Mouse (Mus musculus): ENCODE measurements around the gene Elk3. TPM values are rescaled to one million over a fixed set of nuclear protein-coding genes. Genes with fewer than 3 reads are reported as not detected.

Gene Elk3
- polyA plus RNA-seq, 1 experiment from 2014 or later = 49.1 TPM

- Histone ChIP-seq H3K9ac (ENCODE audit: low read depth, low read length) (peak overlapping the region; percentile 92), H3K4me2 (replicated peaks; ENCODE audit: low read depth, low read length) (peak overlapping the region; percentile 83), H3K27ac (ENCODE audit: low read depth, low read length) (peak overlapping the region; percentile 96), H3K4me3 (ENCODE audit: low read length) (peak overlapping the region; percentile 85), H3K4me1 (ENCODE audit: control insufficient read depth, insufficient read depth, low read length) (peaks cover 21% of the 10 kb centered on the region; the same call in 1 of the 2 replicates), H3K27me3 (ENCODE audit: control insufficient read depth, insufficient read depth, low read length) (no peaks in the 10 kb centered on the region), H3K9me3 (ENCODE audit: control insufficient read depth, low read length) (no peaks in the 10 kb centered on the region), H3K36me3 (ENCODE audit: control insufficient read depth, insufficient read depth, low read length) (no peaks in the 10 kb centered on the region; the same call in 1 of the 2 replicates)
- ATAC-seq (ENCODE audit: low FRiP score, low TSS enrichment) = peak; percentile 61
- under 1% methylated on average over 43 of the region's 43 CpGs for WGBS
Measured at GRCm38 (mm10) chr10:93309934-93310621, 857 bp downstream of the Elk3 start.

DNA sequence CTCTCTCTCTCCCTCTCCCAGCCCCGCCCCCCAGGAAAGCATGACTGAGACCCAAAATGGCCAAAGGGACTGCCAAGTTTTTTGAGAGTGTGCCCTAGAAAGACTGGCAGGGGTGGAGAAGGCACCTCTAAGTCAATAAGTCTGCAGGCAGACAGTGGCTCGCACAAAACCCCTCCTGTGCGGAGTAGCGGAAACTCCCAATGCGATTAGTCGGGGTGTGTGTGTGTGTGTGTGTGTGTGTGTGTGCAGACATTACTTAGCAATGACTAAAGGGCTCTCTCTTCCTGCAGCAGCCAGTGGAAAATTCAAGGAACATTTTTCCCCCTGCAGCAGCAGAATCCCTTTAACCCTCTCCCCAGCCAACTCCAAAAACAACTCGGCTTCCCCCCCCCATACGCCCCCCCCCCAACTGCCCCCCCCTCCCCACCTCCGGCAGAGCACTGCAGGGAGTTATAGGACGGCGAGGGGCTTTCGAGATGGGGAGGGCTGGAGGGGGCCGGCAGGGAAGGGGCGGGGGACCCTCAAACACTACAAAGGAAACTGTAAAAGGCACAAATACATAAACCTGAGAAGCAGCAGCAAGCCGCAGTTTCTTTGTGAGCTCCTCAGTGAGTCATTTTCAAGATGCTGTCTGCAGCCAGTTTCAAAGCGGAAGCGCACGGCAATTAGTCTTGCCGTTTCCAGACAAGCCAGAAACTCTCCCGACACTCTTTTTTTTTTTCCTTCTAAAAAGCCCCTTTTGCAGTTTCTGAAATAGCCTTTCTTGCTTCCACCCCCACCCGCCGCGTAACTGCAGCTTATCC is 1.6 kb downstream of the Elk3 start:
- H3K36me3 ChIP-seq (ENCODE audit: control insufficient read depth, insufficient read depth, low read length) = no peaks in the 10 kb centered on the region; the same call in 1 of the 2 replicates
- peak overlapping the region; percentile 83 for H3K4me2 ChIP-seq (replicated peaks; ENCODE audit: low read depth, low read length)
- H3K4me3 ChIP-seq (ENCODE audit: low read length) = peak overlapping the region; percentile 85
- no peaks in the 10 kb centered on the region for H3K27me3 ChIP-seq (ENCODE audit: control insufficient read depth, insufficient read depth, low read length)
- peak overlapping the region; percentile 96 for H3K27ac ChIP-seq (ENCODE audit: low read depth, low read length)
- WGBS = under 1% methylated on average over 21 of the region's 23 CpGs
- peaks cover 21% of the 10 kb centered on the region; the same call in 1 of the 2 replicates for H3K4me1 ChIP-seq (ENCODE audit: control insufficient read depth, insufficient read depth, low read length)
- peak overlapping the region; percentile 92 for H3K9ac ChIP-seq (ENCODE audit: low read depth, low read length)
- ATAC-seq (ENCODE audit: low FRiP score, low TSS enrichment) = peak; percentile 48
- no peaks in the 10 kb centered on the region for H3K9me3 ChIP-seq (ENCODE audit: control insufficient read depth, low read length)

- Histone ChIP-seq H3K27ac (ENCODE audit: low read depth, low read length) (no peak overlapping the region), H3K4me1 (ENCODE audit: control insufficient read depth, insufficient read depth, low read length) (peaks cover 16% of the 10 kb centered on the region; the same call in 1 of the 2 replicates)
Measured at GRCm38 (mm10) chr10:93306367-93306766, 4.6 kb downstream of the Elk3 start.

GRCm38 (mm10) chr10:93305946-93306345 is 5.0 kb downstream of the Elk3 start:
- WGBS = 47% methylated on average over 6 of the region's 6 CpGs
- H3K4me2 ChIP-seq (replicated peaks; ENCODE audit: low read depth, low read length) = no peak overlapping the region; the same call in 1 of the 2 replicates
- H3K9ac ChIP-seq (ENCODE audit: low read depth, low read length) = peak overlapping the region; percentile 28; the same call in 1 of the 2 replicates
- no peaks in the 10 kb centered on the region; the same call in 1 of the 2 replicates for H3K36me3 ChIP-seq (ENCODE audit: control insufficient read depth, insufficient read depth, low read length)
- H3K27ac ChIP-seq (ENCODE audit: low read depth, low read length) = no peak overlapping the region; the same call in 1 of the 2 replicates
- no peak for ATAC-seq (ENCODE audit: low FRiP score, low TSS enrichment)
- no peaks in the 10 kb centered on the region for H3K9me3 ChIP-seq (ENCODE audit: control insufficient read depth, low read length)
- H3K4me1 ChIP-seq (ENCODE audit: control insufficient read depth, insufficient read depth, low read length) = peaks cover 15% of the 10 kb centered on the region; the same call in 1 of the 2 replicates
- no peaks in the 10 kb centered on the region for H3K27me3 ChIP-seq (ENCODE audit: control insufficient read depth, insufficient read depth, low read length)
- no peak overlapping the region for H3K4me3 ChIP-seq (ENCODE audit: low read length)

More at GRCm38 (mm10) chr10:93306367-93306766, 4.6 kb downstream of the Elk3 start:
- no peaks in the 10 kb centered on the region; the same call in 1 of the 2 replicates for H3K36me3 ChIP-seq (ENCODE audit: control insufficient read depth, insufficient read depth, low read length)
- H3K9me3 ChIP-seq (ENCODE audit: control insufficient read depth, low read length) = no peaks in the 10 kb centered on the region
- H3K9ac ChIP-seq (ENCODE audit: low read depth, low read length) = peak overlapping the region; percentile 28; the same call in 1 of the 2 replicates
- WGBS = 77% methylated on average over 11 of the region's 11 CpGs
- no peak for ATAC-seq (ENCODE audit: low FRiP score, low TSS enrichment)
- H3K4me2 ChIP-seq (replicated peaks; ENCODE audit: low read depth, low read length) = no peak overlapping the region; the same call in 1 of the 2 replicates
- no peak overlapping the region for H3K4me3 ChIP-seq (ENCODE audit: low read length)
- no peaks in the 10 kb centered on the region for H3K27me3 ChIP-seq (ENCODE audit: control insufficient read depth, insufficient read depth, low read length)

DNA sequence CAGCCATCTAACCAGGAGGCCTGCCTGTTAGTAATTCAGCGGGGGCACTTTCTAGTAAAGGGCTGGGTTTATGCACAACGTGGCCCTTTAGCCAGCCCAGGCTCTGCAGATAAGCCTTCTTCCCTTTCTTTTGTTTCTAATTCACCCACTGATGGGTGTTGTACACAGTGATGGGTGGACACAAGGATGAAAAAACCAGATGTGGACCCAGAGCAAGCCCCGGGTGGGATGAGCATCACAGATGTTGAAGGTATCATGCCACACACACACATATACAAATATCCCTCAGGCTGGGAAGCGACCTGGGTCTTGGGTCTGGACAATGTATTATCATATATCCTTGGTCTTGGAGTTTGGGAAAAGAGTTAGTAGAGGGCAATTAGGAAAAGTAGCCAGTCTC is 7.7 kb downstream of the Elk3 start:
- no peak overlapping the region for H3K9ac ChIP-seq (ENCODE audit: low read depth, low read length)
- H3K4me1 ChIP-seq (ENCODE audit: control insufficient read depth, insufficient read depth, low read length) = 0 out of 2 replicates have a peak, but pooled peaks cover 10% of the 10 kb centered on the region
- H3K4me2 ChIP-seq (replicated peaks; ENCODE audit: low read depth, low read length) = no peak overlapping the region
- H3K27me3 ChIP-seq (ENCODE audit: control insufficient read depth, insufficient read depth, low read length) = no peaks in the 10 kb centered on the region
- no peaks in the 10 kb centered on the region for H3K9me3 ChIP-seq (ENCODE audit: control insufficient read depth, low read length)
- no peak overlapping the region for H3K4me3 ChIP-seq (ENCODE audit: low read length)
- H3K36me3 ChIP-seq (ENCODE audit: control insufficient read depth, insufficient read depth, low read length) = no peaks in the 10 kb centered on the region; the same call in 1 of the 2 replicates
- no peak for ATAC-seq (ENCODE audit: low FRiP score, low TSS enrichment)
- H3K27ac ChIP-seq (ENCODE audit: low read depth, low read length) = peak overlapping the region; percentile 32; the same call in 1 of the 2 replicates
- WGBS = 79% methylated on average over 4 of the region's 4 CpGs

GRCm38 (mm10) chr10:93301831-93302230 is 9.1 kb downstream of the Elk3 start:
- no peak overlapping the region for H3K4me3 ChIP-seq (ENCODE audit: low read length)
- ATAC-seq (ENCODE audit: low FRiP score, low TSS enrichment) = no peak
- H3K27ac ChIP-seq (ENCODE audit: low read depth, low read length) = no peak overlapping the region
- WGBS = 62% methylated on average over 8 of the region's 8 CpGs
- H3K4me1 ChIP-seq (ENCODE audit: control insufficient read depth, insufficient read depth, low read length) = 0 out of 2 replicates have a peak, but pooled peaks cover 6% of the 10 kb centered on the region
- no peak overlapping the region for H3K4me2 ChIP-seq (replicated peaks; ENCODE audit: low read depth, low read length)
- no peaks in the 10 kb centered on the region for H3K27me3 ChIP-seq (ENCODE audit: control insufficient read depth, insufficient read depth, low read length)
- no peaks in the 10 kb centered on the region; the same call in 1 of the 2 replicates for H3K36me3 ChIP-seq (ENCODE audit: control insufficient read depth, insufficient read depth, low read length)
- H3K9ac ChIP-seq (ENCODE audit: low read depth, low read length) = no peak overlapping the region
- H3K9me3 ChIP-seq (ENCODE audit: control insufficient read depth, low read length) = no peaks in the 10 kb centered on the region

GRCm38 (mm10) chr10:93298208-93298607 is 12.7 kb downstream of the Elk3 start:
- H3K9me3 ChIP-seq (ENCODE audit: control insufficient read depth, low read length) = no peaks in the 10 kb centered on the region
- ATAC-seq (ENCODE audit: low FRiP score, low TSS enrichment) = no peak
- H3K27me3 ChIP-seq (ENCODE audit: control insufficient read depth, insufficient read depth, low read length) = no peaks in the 10 kb centered on the region
- no peaks in the 10 kb centered on the region for H3K36me3 ChIP-seq (ENCODE audit: control insufficient read depth, insufficient read depth, low read length)
- 0 out of 2 replicates have a peak overlapping the region, but pooled peaks have one; percentile 7 for H3K9ac ChIP-seq (ENCODE audit: low read depth, low read length)
- H3K4me2 ChIP-seq (replicated peaks; ENCODE audit: low read depth, low read length) = no peak overlapping the region
- WGBS = 41% methylated on average over 7 of the region's 7 CpGs
- H3K4me3 ChIP-seq (ENCODE audit: low read length) = no peak overlapping the region
- peak overlapping the region; percentile 59; the same call in 1 of the 2 replicates for H3K27ac ChIP-seq (ENCODE audit: low read depth, low read length)
- H3K4me1 ChIP-seq (ENCODE audit: control insufficient read depth, insufficient read depth, low read length) = peaks cover 31% of the 10 kb centered on the region

GRCm38 (mm10) chr10:93297774-93298173 is 13.2 kb downstream of the Elk3 start:
- WGBS = 51% methylated on average over 5 of the region's 5 CpGs
- H3K9me3 ChIP-seq (ENCODE audit: control insufficient read depth, low read length) = no peaks in the 10 kb centered on the region
- no peaks in the 10 kb centered on the region for H3K27me3 ChIP-seq (ENCODE audit: control insufficient read depth, insufficient read depth, low read length)
- ATAC-seq (ENCODE audit: low FRiP score, low TSS enrichment) = no peak
- H3K27ac ChIP-seq (ENCODE audit: low read depth, low read length) = peak overlapping the region; percentile 59; the same call in 1 of the 2 replicates
- H3K36me3 ChIP-seq (ENCODE audit: control insufficient read depth, insufficient read depth, low read length) = no peaks in the 10 kb centered on the region
- no peak overlapping the region for H3K4me3 ChIP-seq (ENCODE audit: low read length)
- H3K4me2 ChIP-seq (replicated peaks; ENCODE audit: low read depth, low read length) = no peak overlapping the region
- H3K9ac ChIP-seq (ENCODE audit: low read depth, low read length) = no peak overlapping the region
- peaks cover 33% of the 10 kb centered on the region for H3K4me1 ChIP-seq (ENCODE audit: control insufficient read depth, insufficient read depth, low read length)

All from kidney, embryonic 14.5 days (tissue).